Mouse (Mus musculus) adrenal gland, adult 18-20 months (tissue): ENCODE measurements around the gene Snx10. TPM values are rescaled to one million over a fixed set of nuclear protein-coding genes. Genes with fewer than 3 reads are reported as not detected.
A peak's percentile ranks its signal among the peaks of the same experiment; 100 is the strongest.

ENCODE experiments used
- DNase-seq, 2 experiments: peaks; one replicate each; pipeline ENCODE4 v3.0.0; 2021 to 2022; ENCODE audit warnings: low spot score in 2 of 2
- total RNA-seq, 2 experiments: library from RNA; stranded (reverse); gene quantifications; 1 replicate in 1 of 2; 2 replicates in 1 of 2; pipeline ENCODE4 v1.2.3; 2021

The Snx10 gene
- total RNA-seq, 2 experiments from 2014 or later = 31.8 to 53.6 TPM

DNA sequence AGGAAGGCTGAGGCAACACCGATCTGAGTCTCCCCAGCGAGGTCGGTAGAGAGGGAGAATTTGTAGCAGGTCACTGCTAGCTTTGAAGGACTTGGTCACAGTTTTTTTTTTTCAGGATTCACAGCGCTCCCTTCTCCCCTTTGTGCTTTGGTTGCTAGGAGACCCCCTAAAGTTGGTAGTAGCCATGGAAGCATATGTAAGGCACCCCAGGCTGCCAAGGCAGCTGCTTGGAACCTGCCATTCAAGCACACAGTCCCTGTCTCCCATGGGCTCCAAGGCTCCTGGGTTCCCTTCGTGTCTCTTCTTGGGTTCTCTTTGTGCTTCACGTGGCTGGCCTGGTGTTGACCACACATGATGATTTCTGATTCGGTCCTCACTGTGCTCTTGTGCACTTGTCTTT, 5.8 kb downstream of the Snx10 start:
- DNase-seq = no peak

DNA sequence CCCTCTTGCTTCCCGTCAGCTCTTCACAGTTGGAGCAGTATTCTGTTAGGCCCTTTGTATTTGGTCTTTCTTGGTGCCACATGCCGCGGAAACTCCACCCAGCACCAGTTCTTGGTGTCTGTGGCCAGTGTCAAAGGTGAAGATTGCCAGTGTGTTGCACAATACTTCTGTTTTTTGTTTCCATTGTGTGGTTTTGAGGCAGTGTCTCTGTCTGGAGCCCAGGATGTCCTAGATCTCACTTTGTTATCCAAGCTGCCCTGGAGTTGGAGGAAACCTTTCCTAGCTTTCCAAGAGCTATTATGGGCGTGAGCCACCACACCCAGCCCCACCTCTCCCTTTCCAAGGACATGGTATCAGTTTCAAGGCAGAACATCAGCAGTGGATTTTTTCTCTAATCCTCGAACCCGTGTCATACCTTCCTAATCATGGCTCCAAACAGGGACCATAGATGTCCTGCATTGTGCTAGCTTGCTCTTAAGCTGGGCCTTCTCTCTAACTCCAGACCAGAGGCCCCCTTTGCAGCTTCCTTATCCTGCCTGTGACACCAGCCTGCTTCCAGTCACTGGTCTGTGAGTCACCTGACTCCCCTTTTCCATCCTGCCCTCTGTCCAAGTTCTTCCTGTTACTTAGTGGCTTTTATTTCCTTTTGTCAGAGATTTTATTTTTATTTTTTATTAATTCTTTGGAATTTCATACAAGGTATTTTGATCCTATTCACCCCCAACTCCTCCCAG, 9.9 kb downstream of the Snx10 start:
- DNase-seq = no peak

DNA sequence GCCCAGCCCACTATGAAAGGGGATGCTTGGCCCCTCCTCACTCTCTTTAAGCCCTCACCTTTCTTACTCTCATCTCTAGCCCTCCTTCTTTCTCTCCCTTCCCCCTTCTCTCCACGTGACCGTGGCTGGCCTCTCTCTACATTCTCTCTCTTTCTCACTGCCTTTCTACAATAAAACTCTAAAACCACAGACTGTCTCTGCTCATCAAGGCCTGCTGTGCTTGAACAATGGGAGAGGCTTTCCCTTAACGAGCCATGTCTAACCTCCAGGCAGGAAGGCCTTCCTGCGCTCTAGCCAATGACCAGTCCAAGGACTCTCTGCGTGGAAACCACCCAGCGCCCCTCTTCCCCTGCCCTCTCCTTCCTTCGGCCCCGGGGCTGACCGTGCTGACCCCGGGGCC, 11.9 kb downstream of the Snx10 start:
- no peak for DNase-seq

DNA sequence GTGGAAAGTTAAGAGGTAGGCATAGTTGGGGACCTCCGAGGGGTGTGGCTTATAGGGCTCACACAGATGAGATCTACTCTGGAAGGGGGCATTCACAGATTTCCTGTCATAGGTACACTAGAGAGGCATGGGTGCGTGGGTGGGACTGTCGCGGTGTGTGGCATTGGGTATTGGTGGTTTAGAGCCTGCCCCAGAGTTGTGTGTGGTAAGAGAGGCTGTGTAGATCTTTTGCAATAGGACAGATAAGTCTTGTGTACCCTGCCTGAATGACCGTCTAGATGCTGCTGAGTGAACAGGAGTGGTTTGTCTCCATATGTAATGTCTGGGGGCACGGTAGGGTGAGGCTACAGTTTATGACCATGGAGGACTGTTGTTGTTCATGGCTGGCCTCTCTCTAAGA, 16.8 kb downstream of the Snx10 start:
- no peak for DNase-seq

DNA sequence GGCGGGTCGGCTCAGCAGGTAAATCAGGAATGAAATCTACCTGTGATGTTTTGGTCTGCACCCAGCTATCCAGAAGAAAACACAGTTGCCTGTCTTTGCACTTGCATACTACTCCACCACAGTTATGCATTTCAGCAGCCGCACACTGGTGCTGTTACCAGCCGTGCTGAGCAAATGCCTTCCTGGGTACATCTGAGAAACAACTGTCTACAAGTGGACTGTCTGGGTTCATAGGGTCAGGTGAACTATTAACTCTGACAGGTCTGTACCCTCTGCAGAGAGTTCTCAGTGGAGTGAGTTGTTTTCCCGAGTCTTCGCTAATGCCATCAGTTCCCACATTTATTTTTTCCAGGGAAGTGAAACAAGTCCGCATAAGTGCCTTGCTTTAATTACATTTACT, 17.7 kb downstream of the Snx10 start:
- DNase-seq = no peak

DNA sequence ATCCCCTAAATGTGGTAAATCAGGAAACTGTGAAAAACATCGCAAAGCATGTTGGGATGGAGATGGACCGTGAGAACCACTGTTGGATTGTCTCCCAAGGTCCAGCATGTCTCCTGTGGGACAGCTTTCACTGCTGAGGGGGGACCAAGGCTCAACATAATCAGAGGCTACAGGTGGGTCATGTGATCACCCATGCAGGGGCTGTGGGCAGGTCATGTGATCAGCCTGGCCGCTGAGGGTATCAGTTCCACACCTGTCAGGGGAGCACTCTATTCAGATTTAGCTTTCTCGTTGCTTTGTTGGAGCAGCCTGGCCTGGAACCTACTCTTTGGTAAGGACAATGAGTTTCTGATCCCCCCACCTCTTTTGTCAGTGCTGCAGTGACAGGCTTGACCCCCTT, 18.4 kb downstream of the Snx10 start:
- DNase-seq = no peak

DNA sequence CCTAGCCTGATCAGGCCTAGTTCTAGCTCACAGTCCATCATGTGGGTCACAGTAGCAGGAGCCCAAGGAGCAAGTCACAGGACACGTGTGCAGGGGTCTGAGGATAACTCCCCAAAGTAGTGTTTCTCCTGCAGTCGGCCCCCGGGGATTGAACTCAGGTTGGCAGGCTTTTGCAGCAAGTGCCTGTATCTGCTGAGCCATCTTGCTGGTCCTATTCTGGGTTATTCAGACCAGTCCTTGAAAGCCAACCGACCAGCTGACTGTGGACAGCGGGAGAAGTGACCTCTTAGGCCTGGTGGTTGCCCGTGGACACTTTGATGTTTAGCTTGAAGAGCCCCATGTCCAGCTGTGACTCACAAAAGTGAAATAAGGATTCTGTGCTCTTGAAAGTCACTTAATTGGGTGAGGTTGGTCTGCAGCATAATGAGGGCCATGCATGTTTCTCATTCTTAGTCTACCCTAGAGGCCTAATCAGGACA, 20.0 kb downstream of the Snx10 start:
- DNase-seq = no peak

DNA sequence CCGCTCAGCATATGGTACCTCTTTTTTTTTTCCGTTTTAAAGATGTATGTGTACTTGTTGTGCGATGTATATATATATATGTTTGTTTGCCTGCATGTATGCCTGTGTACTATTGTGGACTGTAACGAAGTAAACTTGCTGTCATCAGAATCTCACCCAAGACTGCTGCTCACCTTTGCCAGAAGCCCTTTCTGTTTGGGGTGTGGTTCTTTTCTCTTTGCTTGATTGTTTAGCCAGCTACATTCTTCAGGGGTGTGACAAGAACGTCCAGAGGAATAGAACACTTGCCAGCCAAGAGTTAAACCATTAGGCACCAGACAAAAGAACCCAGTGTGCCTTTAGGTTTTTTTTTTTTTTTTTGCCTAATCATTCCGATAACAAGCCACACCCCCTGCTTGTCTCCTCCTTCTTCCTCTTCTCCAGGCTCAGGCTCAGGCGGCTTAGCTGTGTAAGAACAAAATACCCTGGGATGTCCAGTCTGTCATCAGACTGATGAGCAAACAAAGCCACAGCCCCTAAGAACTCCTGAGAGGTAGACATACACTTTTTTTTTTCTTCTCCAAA, 20.5 kb downstream of the Snx10 start:
- DNase-seq = no peak

DNA sequence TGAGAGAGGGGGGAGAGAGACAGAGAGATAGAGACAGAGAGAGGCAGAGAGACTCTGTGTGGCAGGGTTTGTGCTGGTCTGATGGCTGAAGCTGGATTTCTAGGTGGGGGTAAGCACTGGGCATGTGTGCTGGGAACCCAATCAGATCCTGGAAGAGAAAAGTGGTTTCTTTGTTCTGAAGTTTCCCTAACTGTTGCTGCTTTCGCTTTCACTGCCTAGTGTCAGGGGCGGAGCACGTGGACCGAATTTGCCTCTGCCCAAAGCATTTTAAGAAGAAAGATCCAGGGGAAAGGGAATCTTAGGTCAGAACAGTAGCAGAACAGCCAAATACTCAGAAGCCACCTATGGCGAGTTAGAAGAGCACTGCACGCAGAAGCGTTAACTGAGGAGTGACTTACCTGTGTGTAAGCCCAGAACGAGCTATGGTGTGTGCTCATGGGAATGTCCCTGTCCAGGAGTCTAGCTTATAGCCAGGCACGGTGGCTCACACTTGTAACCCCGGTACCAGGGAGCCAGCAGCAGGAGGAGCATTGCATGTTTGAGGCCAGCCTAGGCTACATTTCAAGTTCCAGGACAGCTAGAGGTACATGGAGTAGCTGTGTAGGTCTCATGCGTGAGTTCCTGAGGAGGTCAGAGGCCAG, 21.6 kb downstream of the Snx10 start:
- no peak for DNase-seq

DNA sequence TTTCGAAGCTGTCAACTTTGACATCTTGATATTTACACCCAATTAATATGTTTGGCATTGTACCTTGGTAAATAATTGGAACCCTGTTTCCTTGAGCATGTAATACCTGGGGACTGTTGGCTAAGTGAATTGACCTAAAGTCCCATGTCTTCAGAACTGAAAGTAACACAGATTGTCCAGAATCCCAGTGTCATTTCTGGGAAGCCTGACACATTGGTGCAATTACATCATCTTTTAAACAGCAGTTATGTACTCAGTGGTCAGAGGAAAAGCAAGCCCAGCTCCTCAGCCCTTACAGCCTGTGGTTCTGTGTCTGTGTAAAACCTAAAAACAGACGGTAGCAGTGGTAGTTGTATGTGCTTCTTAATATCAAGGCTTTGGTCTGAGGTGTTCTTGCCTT, 22.4 kb downstream of the Snx10 start:
- DNase-seq = no peak

DNA sequence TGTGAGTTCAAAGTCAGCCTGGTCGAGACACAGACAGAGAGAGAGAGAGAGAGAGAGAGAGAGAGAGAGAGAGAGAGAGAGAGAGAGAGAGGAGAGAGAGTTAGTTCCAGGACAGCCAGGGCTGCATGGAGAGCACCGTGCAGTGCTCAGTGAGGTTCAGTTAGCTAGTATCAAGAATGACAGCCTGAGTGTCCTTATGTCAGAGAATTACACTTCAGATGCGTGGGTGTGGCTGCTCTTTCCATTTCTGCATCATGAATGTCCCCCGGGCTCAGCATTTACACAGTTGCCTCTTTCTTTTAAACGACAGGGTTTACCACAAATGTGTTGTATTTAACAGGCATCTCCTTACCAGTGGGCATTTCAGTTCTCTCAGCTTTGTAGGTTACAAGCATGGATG, 25.1 kb downstream of the Snx10 start:
- no peak for DNase-seq

DNA sequence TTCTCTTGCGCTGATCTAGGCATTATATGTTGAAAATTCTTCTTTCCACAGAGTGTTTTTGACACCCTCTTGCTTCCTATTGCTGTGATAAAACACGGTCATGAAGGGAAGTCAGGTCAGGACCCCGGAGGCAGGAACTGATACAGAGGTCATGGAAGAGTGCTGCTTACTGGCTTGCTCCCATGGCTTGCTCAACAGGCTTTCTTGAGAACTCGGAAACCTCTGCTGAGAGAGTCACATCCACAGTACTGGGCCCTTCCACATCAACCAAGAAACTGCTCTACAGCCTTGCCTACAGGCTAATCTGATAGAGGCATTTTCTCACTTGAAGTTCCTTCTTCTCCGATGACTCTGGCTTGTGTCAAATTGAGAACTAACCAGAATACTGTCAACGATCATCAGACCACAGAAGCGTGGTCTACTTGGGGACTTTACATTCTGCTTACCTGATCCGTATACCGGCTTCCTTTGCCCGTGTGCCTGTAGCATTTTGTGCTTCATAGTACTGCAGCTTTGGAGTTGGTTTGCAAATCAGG, 27.6 kb downstream of the Snx10 start:
- DNase-seq = no peak

DNA sequence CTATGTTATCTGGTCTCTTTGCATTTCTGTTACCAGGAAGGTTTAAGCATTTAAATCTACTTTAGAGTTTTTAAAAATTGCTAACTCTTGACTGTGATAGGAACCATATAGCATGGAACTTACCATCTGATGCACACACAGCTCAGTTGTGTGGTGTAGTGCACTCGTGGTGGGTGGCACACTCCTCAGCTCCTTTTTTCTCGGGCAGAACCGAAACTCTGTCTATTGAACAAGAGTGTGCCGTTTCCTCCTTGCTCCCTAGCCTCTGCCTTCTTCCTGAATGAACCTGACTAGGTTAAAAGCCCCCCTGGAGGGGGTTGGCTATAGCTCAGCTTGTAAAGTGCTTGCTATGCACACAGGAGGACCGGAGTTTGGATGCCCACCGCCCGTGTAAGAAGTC, 32.9 kb downstream of the Snx10 start:
- DNase-seq = no peak

DNA sequence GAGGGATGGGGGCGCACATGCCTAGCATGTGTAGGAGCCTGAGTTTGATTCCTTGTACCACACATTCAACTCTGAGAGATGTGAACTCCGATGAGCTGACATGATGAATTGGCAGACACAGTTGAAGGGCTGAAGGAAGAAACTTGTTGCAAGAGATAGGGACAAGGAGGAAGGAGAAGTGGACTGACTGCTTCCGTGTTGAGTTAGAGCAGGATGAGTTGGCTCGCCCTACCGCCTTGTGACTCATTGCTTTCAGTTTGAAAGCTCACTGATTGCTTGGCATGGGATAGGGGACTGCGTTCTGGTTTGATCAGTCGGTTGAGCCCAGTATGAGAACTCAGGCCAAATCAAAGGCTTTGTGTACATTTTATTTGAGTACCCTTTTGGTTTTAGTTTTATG, 34.6 kb downstream of the Snx10 start:
- no peak for DNase-seq

DNA sequence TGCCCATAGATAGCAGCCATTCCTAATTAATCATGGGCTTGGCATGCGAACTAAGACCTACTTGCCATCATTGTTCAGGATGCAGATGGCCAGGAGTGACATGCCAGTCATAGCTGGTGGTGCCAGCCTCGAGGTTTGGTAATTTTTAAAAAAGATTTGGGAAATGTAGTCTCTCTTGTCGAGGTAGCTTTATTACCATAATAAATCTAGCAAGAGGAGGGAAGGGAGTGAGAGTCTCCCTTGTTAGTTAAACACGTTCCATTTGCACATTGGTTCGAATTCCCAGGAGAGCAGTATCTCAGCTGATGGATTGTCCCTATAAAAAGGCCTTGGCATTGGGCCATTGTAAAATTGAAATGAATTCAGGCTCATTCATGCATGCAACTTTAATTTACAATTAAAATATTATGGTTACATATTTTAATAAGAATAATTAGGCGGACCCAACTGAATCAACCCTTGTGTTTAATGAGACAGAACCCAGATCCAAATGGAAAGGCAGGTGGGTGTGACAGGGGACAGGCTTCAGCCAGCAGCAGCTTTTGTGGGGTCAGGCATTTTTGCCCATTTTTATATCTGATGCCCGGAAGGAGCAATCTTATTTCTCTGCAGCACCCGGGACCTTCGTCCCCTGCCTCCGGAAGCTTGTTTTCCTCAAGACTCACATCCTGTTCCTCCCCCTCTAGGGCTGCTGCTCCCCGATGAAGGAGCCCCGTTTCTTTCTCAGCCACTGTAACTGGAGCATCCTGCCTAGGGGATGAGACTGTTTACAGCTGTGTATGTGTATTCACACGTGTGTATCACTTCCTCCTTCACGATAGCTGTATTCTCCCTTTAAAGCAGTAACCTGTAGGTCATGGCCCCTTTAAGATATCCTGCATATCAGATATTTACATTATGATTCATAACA, 43.3 kb downstream of the Snx10 start:
- no peak for DNase-seq

DNA sequence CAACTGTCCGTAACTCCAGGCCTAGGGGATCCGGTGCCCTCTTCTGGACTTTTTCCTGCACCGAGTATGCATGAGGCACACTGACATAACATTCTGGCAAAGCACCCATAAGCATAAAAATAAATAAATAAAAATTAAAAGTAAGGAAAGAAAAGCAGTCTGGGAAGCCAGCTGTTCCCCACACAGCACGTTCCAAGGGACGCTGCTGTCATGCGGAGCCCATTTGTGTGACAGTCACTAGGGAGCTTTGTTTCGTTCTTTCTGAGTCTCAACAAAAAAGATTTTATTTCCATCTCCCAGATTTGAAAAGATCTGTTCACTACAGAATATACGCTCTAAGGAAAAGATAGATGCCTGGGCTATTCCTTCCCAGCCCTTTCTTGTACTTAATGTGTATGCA, 45.4 kb downstream of the Snx10 start:
- DNase-seq = no peak

DNA sequence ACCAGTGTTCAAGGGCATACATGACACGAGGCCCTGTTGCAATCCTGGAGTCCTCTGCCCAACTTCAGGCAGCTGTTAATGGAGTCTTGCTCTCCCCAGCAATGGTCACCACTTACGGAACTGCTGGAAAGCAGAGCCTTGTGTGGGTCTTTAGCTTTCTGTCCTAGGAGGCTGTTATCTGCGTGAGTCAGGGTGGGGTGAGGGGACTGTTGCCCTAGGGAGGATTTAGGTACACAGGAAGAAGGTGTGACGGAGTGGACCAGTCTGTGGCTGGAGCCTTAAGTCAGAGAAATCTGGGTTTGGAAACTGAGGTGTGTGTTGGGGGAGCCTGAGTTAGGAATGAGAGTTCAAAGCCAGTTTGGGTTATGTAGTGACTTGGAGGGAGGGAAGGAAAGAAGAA, 49.4 kb downstream of the Snx10 start:
- DNase-seq = no peak

DNA sequence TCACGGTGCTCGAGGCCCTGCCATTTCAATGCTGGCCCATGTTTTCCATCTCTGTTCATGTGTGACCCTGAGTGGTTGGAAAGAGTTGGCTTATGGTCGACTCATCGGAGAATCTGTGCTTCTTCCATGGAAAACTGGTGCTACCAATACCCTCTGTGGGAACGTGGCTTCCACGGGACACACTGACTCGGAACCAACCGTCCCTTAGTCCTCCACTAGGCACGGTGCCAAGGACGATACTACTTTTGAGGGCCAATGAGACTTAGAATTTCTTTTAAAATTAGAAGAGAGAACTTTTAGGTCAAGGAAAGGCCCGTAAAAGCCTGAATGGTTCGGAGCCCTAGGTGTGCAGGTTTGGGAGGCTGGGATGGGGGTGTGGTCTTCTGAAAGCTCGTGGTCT, 50.4 kb downstream of the Snx10 start:
- DNase-seq = no peak

DNA sequence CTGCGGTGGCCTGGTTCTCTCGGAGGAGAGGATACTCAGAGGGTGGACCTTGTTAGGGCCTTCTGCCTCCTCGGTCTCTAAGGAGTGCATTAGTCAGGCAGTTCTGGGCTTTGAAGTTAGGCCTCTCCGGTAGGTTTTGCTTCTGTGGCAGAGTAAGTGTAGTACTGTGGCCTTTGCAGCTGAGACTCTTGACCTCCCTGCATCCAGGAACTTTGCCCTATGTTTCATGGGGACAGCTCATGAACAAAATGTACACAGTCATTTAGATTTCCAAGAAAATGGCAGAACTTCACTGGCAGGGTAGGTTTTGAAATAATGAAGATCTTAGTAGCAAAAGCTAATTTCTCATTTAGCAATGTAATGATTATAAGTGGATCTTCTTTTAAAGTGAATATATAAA, 54.7 kb downstream of the Snx10 start:
- no peak for DNase-seq

DNA sequence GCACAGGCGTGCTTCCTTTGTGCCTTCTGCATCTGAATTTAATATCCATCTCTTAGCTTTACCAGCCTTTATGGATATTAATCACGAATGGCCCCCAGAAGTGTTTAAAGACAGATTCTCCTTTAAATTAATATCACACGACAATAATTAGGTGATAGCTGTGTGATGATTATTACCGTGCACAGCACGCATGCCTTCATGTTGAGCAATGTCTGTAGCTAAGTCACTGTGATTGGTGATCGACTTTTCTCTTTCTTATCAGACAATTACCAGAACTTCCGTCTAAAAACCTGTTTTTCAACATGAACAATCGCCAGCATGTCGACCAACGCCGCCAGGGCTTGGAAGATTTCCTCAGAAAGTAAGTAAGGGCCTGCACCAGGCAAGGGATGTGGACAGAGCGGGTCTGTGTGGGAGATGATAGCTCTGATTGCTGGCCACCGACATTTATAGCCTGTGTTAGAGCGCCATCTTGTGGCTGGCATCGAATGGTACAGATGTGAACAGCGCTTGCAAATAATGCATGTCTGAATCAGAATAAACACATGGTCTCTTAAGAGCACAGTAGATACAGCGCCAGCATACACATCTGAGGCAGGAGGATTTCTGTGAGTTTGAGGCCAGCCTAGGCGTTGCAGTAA, 56.5 kb downstream of the Snx10 start:
- DNase-seq = peak; percentile 88 to 91

DNA sequence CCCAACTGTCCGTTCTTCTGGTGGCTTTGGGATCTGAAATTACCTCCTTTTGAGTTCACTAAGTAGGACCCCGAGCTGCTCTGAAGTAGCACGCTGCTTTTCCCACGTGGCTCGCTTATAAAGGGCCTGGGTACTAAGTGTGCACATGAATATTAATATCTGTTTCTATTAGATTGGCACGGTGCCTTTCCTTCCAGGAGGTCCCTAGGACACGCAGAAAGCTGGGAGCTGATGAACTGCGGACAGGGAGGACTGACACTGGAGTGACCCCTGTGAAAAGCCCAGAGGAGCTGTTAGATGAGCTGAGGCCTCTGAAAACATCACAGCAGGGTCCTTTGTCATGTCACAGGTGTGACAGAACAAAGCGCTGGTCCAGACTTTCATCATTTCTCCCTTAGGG, 57.7 kb downstream of the Snx10 start:
- no peak for DNase-seq
